Mouse (Mus musculus) thymus, adult 18-20 months (tissue): ENCODE results near the gene Rtl5.
"Not testable (repeated sequence)": the region's sequence is repeated elsewhere in the genome, so short reads cannot be mapped to it uniquely, and the experiment has no call there.

Experiments
- DNase-seq, 2 experiments: peaks; one replicate each; pipeline ENCODE4 v3.0.0; 2022; ENCODE audit warnings: mixed read lengths in 2 of 2

Gene Rtl5

GRCm38 (mm10) chrX:102070591-102071471 lies at the start of gene Rtl5:
Gene Rtl5 (minus strand): TSS chrX:102071304.
- peak; percentile 65 to 68 for DNase-seq

GRCm38 (mm10) chrX:102119042-102119864 lies 48.1 kb upstream of the Rtl5 start, which contains the start of gene Pin4:
Gene Pin4 (plus strand): TSS chrX:102119447.
- DNase-seq = peak; percentile 83 to 92

- DNase-seq = no peak
Measured at GRCm38 (mm10) chrX:102115676-102116075, 44.6 kb upstream of the Rtl5 start.

GRCm38 (mm10) chrX:102109349-102109748 lies 38.2 kb upstream of the Rtl5 start:
- DNase-seq = not testable (repeated sequence)

GRCm38 (mm10) chrX:102103830-102104229 lies 32.7 kb upstream of the Rtl5 start:
- not testable (repeated sequence) for DNase-seq

- DNase-seq = no peak
Measured at GRCm38 (mm10) chrX:102101886-102102285, 30.8 kb upstream of the Rtl5 start.

GRCm38 (mm10) chrX:102094381-102094904 lies 23.3 kb upstream of the Rtl5 start:
- no peak for DNase-seq

- DNase-seq = no peak
Measured at GRCm38 (mm10) chrX:102090605-102091004, 19.5 kb upstream of the Rtl5 start.

- no peak for DNase-seq
Measured at GRCm38 (mm10) chrX:102085798-102086443, 14.8 kb upstream of the Rtl5 start.

- no peak for DNase-seq
Measured at GRCm38 (mm10) chrX:102082340-102082739, 11.2 kb upstream of the Rtl5 start.

GRCm38 (mm10) chrX:102081573-102082279 lies 10.6 kb upstream of the Rtl5 start:
- no peak for DNase-seq

GRCm38 (mm10) chrX:102081076-102081475 lies 10.0 kb upstream of the Rtl5 start:
- DNase-seq = no peak

- DNase-seq = no peak
Measured at GRCm38 (mm10) chrX:102076886-102077765, 6.0 kb upstream of the Rtl5 start.

- no peak for DNase-seq
Measured at GRCm38 (mm10) chrX:102075158-102075557, 4.1 kb upstream of the Rtl5 start.

- no peak for DNase-seq
Measured at GRCm38 (mm10) chrX:102074435-102074834, 3.3 kb upstream of the Rtl5 start.

- no peak for DNase-seq
Measured at GRCm38 (mm10) chrX:102073605-102074325, 2.7 kb upstream of the Rtl5 start.

- no peak for DNase-seq
Measured at GRCm38 (mm10) chrX:102071517-102071916, 413 bp upstream of the Rtl5 start.

GRCm38 (mm10) chrX:102068811-102069540 lies 2.1 kb downstream of the Rtl5 start:
- no peak for DNase-seq

- no peak for DNase-seq
Measured at GRCm38 (mm10) chrX:102067118-102067517, 4.0 kb downstream of the Rtl5 start.

- peak in 1 of 2 experiments; percentile 8 for DNase-seq
Measured at GRCm38 (mm10) chrX:102066134-102066533, 5.0 kb downstream of the Rtl5 start.
